Mouse (Mus musculus) embryo, embryonic 9.5 days (tissue): Measurements from ENCODE around the gene Dennd6b.
A peak's percentile ranks its signal among the peaks of the same experiment; 100 is the strongest.

Experiments used
- DNase-seq: peaks from one replicate; pipeline ENCODE4 v3.0.0-alpha.2; 2017; ENCODE audit errors: extremely low spot score

The Dennd6b gene

DNA sequence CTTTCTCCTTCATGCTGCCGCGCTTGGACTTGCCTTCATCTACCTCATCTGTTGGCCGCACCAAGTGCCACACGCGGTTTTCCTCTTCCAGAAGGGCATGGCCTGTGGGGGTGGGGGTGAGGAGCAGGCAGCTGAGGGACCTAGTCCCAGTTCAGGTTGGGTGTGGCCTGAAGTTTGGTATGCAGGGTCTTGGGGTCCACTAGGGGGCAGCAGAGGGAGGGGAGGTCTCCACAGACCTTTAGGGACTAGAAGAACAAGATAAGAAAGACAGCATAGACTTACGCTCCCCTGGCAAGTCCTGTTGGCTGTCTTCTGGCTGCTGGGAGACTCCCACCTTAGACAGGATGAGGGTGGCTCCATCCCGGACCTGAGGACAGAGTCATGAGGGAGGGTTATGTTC lies 38.3 kb downstream of the Dennd6b start:
- DNase-seq, result peak; percentile 72

DNA sequence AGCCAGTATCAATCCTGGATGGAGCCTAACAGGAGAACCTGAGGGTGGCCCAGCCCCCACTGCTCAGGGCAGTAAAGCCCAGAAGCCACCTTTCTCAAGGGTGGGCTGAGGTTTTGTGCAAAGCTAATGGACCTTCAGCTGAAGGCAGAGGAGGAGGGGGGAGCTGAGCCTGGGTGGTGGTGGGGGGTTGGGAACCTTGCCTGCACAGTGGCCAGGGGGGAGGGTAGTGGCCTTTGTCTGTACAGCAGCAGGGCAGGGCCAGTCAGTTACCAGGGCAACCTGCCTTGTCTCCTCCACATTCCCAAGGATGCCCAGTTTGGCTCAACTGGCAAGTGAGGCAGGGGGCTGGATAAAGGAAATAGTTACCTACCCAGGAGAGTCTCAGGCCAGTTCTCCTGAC lies 44.0 kb downstream of the Dennd6b start:
- peak; percentile 73 for DNase-seq

DNA sequence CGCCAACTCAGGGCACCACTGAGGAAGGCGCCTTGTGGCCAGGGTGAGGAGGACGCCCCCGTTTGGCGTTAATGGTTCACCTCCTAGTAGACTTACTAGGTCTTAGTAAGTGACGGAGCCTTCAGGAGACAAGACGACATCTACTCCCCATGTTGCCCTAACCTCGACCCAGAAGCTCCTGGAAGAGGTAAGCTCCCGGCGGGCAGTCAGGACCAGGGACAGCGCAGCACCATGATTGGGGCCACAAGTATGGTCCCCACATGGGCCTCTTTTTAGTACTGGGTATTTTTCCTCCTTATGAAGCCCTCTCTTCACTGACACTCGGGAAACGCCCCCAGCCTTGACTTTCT lies 46.3 kb downstream of the Dennd6b start:
- no peak for DNase-seq

DNA sequence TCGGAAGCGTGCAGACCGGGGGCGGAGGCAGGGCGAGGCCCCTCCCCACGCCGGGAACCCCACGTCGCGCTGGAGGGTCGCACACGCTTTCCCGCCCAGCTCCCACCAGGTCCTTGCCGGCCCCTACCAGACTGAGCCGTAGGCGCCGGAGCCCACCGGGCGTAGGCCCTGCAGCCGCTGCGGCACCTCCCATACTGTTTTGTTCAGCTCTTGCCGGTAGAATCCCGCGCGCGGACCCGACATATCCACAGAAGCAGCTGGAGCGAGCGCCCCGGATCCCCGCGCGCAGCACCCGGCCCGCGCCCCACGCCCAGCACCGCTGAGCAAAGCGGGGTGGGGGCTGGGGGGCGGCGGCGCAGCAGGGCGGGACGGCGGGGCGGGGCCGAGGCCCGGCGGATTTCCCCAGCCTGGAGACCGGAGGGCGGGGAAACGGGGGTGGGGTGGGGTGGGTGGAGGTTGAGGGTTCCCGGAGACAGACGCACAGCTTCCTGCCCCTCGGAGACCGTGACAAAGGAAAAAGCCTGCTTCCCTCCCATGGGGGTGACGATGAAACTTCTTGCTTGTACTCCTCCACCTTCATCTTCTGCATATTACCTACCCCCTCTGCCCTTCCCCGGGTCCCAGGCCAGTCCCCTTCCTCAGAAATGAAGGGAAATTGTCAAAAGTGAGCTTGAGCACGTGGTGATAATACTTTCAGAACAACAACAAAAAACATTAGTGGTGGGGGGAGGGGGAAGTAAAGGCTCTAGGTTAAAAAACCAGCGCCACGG lies 46.8 kb downstream of the Dennd6b start, which contains the start of gene Mapk11:
Gene Mapk11, minus strand, starts transcription at position 358 of the 770 bp plus-strand sequence.
- peak; percentile 75 for DNase-seq

DNA sequence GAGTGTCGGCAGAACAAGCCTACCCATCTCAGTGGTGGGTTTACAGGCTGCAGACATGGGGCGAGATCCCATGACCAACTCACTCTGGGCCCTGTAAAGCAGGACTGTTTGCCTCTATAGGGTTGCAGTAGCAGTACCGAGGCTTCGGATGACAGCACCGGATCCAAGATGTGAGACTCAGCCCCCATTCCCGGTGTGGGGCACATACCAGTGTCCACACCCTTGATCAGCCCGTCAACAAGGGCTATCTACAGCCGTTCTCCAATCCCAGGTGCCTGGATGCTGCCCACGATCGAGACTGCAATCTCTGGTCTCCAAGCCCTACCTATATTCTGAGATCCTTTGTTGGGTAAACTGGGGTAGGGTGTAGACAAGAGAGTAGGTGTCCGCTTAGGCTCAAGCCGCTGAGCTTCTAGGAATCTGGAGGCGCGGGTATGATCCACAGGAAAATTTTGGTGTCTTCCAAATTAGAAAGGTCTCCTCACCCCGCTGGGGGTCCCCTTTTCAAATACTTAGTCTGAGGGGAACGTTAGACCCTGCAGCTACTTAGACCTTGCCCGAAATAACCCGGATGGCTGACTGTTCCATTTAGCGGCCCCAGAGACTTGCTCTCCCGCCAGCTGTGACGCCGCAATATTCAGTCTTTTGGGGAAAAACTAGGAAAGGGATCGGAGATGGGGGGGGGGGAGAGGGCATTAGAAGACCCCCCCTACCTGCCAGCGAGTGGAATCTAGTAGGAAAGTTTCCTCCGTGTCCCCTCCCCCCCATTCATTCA lies 47.6 kb downstream of the Dennd6b start:
- peak; percentile 40 for DNase-seq

DNA sequence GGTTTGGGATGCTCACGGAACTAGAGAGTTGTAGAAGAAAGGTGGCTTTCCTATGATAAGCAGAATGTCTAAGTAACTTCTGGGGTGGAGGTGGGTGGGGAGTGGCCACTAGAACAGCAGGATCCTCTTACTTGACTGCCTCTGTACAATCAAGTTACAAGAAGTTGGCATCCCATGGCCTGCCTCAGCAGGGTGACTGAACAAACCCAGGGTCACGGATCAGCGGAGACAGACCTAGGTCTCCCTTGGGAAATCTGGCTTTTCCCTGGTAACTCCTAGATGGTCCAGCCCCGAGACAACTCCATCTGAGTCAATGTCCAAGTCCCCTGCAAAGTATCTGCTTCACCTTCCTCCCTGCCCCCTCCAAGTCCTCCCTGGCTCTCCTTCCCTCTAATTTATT lies 48.4 kb downstream of the Dennd6b start:
- DNase-seq, result no peak

DNA sequence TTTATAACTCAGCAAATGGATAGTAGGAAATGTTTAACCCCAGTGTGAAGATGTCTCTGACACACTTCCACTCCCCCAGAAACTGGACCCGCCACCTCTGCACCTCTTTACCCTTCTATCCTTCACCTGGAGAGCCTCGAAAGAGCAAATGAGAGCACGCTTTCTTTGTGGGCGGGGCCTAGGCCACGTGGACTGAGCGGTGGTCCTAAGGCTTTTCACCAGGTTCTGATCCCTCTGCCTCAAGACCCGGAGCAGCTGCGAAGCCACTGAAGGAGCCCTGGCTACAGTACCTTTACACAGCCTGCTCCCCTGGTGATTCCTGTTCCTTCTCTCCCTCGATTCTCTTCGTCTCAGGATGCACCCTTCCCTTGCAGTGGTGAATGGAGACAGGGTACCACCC lies 48.8 kb downstream of the Dennd6b start:
- no peak for DNase-seq

DNA sequence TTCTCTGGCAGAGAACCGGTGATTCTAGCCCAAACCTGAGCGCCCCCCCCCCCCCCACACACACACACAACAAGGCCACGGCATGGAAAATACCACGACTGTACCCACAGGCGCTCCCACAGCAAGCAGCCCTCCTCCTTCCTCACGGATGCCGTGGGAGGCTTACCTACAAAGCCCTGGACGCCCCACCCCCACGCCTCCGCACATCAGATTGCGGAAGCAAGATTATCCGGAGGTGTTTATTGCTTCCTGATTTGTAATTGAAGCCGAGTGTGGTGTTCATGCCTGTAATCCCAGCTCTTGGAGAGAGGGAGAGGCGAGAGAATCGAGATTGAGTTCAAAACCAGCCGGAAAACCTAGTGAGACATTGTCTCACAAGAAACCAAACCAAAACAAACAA lies 49.3 kb downstream of the Dennd6b start:
- no peak for DNase-seq

DNA sequence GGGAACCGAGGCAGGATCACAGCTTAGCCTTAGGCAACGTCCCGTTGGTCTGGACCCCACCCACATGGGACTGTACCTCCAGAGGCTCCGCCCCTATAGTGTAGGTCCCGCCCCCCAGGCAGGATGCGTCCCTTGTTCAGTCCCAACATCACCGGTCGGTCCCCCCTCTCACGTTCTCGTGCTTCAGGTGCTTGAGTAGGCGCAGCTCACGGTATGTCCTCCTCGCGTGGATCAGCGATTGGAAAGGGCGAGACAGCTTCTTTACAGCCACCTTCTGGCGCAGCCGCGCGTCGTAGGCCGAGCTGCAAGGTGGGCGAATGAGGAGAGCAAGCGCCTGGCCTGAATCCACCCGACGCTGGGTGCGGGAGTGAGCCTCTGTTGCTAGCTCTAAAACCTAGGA lies 49.8 kb downstream of the Dennd6b start:
- DNase-seq, result peak; percentile 55

DNA sequence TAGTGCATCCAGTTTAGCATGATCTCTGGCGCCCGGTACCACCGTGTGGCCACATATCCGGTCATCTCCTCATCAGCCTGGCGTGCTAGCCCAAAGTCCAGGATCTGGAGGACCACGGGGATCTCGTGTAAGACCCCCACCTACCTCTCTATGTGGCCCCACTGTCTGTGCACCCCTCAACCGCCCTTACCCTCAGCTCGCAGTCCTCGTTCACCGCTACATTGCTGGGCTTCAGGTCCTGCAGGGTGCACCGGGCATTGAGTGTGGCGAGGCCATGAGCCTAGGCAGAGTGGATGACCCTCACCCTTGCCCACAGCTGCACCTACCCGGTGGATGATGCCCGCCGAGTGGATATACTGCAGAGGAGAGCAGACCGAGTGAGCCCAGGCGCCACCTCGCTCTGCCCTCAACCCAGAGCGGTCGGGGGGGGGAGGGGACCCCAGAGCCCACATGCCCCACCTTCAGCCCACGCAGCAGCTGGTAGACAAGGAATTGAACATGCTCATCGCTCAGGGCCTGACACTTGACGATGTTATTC lies 50.4 kb downstream of the Dennd6b start:
- no peak for DNase-seq

DNA sequence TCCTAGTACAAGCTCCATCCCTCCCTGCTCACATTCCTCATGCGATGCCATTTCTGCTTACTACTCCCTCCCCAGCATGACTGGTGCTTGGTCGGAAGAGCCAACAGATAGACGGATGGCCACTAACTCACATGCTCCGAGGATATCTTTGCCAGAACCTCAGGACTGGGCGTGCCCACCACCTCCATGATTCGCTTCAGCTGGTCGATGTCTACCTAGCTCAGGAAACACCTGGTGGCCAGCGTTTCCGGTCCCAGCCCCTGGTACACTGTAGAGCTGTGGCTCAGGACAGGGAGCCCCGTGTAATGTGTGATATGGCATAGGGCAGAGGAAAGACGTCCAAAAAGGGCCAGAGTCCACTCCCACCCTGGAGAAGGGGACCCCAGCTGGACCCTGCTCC lies 51.3 kb downstream of the Dennd6b start:
- DNase-seq, result no peak

DNA sequence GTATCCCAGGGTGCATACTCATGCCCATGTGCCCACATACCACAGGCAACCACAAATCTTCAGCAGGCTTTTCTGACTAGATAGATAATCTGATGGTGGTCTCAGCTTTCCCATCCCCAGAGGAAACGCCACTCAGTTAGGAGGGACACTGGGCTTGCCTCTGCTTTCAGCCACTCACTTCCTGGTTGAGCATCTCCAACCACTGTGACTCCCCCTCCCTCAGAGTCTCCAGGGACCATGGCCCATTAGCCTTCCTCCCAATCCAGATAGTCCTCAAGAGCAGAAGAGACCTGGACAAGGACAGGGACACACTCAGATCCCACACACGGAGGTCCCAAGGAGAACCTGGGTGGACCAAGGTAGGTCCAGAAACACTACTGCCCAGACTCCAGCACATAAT lies 53.2 kb downstream of the Dennd6b start:
- no peak for DNase-seq

DNA sequence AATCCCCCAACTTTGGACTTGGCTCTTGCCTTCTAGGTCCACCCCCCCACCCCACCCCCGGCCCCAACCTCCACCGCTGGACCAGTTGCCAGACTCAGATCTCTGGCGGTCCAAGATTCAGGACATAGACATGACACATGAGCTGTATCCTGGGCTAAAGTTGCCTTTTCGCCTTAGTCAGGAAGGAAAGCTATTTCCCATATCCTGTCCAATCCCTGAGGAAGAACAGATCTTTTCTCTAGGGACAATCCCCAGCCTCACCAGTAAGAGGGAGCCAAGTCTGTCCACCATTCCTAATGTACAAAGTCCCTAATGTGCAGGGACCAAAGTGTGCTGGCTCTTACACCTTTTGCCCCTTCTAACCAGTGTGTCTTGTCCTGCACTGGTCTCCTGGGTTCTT lies 54.4 kb downstream of the Dennd6b start:
- no peak for DNase-seq

DNA sequence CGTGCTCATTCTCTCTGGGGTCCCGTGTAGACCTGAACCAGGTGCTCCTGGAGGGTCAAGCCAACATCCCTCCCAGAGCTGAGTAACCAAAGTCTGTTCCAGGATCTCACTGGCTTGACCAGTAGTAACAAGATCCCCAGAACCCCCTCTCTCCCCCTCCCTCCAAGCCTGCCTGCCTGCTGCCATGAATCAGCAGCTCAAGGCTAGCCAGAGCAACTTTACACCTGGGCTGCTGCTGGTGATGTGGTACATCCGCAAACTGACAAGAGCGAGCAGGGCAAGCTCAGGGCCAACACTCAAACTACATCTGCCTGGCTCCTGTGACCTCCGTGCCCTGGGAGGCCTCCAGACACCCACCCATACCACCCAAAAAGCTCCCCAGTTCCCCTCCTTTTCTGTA lies 54.9 kb downstream of the Dennd6b start:
- no peak for DNase-seq

DNA sequence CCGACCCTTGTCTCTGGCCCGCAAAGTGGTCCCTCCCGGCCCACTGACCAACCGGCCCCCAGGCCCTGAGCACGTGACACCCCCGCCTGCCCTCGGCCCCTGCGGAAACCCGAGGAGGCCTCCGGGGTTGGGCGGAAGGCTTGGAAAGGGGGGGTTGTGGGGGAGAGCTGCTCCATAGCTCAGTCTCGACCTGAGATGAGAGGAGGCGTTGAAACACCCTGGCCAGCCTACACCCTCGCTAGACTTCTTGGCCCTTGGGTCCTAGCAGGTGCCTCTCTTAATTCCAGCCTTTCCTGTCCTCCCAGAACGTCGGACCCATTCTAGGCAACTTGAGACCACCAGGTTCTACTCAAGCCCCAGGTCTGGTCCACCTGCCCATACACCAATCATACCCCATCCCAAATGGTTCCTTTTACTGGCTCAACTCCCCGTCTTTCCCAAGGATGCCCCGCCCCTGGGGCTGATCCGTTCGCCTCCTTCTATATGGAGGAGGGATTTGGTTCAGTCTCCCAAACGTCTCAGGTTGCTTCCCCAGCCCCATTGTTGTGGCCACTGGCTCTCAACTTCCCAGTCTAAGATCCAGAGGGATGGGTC lies 55.5 kb downstream of the Dennd6b start, which contains the start of gene Mapk12:
Gene Mapk12, minus strand, starts transcription at position 45 of the 594 bp plus-strand sequence.
- DNase-seq, result peak; percentile 80

DNA sequence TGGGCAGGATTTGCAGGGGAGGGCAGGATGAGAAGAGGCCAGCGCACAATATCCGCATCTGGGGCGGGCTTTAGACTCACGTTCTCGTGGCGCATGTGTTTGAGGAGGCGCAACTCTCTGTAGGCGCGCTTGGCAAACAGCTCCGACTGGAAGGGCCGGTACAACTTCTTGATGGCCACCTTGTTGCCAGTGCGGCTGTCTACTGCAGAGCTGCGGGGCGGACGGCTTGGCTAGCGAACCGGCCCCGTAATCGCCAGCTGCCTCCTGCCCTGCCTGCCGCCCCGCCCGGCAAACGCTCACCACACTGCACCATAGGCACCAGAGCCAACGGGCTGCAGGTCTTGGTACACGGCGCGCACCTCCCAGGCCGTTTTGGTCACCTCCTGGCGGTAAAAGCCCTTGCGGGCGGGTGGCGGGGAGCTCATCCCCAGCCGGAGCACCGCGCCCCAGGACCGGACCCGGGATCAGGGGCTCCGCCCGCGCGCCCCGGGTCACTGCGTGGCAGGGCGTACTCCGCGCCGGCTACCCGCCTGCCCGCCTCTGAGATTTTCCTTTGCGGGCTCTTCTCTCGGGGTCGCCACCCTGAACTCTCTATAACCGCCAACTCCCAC lies 56.1 kb downstream of the Dennd6b start:
- no peak for DNase-seq

DNA sequence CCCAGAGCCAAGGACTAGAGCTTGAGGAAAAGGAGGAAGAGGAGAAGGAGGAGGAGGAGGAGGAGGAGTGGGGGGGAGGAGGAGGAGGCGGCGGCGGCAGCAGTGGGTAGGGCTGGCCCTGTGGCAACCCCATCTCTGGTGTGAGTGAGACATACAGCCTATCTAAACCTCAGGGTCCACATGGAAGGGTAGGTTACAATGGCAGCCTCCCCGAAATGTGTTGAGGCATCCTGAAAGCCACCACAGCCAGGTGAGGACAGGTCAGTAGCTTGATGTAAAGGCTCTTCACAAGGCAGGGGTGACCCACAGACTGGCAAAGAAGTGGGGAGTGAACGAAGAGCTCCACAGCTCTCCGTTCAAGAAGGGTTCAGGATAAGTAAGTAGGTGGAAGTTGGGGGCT lies 57.8 kb downstream of the Dennd6b start:
- no peak for DNase-seq

DNA sequence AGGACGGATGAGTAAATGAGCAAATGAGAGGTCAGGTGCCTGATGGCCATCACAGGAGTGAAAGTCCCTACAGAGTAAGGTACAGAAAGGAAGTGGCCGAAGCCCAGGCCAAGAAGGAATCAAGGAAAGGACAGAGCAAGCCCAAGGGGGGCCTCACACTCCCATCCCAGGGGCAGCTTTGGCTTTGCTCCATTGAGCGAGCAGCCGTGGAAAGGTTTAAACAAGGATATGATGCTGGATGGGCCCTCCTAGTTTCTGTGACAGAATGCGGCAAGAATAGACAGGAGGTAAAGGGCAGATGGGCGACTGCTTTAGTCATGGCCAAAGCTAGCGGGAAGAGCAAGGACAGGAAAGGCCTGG lies 58.3 kb downstream of the Dennd6b start:
- no peak for DNase-seq

DNA sequence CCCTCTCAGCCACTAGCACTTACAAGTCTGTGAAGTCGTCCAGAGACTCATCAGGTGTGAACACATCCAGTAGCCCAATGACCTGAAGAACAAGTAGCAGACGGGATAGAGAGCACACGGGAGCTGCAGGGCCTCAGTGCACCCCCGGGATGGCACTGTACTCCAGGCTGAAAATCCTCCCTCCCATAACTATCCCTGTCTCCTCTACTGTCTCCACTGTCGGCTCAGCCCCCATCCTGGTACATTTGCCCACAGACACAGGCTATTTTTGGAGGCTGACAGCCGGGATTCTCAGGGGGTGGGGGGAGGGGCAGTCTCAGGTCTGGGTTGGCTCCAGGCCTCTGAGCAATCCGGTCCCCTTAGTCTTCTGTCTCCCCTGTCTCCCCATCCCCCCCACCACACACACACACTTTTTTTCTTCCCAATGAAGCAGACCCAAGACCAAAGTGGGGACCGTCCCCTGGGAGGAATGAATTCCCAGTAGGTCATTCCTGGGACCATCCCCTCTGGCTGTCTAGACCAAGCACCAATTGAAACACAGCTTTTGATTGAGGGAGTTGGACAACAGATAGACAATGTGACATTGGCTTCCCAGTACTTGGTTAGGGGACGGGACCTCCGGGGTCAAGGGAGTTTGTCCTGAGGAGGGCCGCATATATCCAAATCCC lies 58.8 kb downstream of the Dennd6b start:
- DNase-seq, result no peak

DNA sequence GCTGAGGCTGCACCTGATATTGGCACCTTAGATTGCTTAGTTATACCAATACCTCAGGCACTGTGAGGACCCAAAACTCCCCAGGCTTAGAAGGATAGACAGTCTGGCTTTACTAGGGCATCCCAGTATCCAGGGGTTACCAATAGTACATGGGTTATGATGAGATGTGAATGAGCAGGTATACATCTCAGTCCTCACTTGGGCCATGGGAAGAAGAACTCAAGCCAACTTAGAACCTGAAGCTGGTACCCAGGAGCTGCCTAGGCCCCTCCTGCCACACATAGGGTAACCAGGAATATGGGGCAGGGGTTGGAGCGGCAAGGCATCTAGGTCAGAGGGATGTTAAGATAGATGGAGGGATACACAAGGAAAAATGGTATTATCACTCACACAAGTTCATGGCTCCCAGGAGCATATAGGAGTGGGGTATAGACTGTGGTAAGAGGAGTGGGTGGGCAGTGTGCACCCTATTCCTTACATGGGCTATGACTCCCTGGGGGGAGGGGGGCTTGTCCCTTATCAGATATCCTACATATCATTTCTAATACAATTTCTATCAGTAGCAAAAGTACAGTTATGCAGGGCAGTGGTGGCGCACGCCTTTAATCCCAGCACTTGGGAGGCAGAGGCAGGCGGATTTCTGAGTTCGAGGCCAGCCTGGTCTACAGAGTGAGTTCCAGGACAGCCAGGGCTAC lies 59.7 kb downstream of the Dennd6b start:
- DNase-seq, result no peak
